Mouse (Mus musculus): Measurements from ENCODE around the gene Tekt1.
"Not testable (repeated sequence)": the region's sequence is repeated elsewhere in the genome, so short reads cannot be mapped to it uniquely, and the experiment has no call there.

The Tekt1 gene

DNA sequence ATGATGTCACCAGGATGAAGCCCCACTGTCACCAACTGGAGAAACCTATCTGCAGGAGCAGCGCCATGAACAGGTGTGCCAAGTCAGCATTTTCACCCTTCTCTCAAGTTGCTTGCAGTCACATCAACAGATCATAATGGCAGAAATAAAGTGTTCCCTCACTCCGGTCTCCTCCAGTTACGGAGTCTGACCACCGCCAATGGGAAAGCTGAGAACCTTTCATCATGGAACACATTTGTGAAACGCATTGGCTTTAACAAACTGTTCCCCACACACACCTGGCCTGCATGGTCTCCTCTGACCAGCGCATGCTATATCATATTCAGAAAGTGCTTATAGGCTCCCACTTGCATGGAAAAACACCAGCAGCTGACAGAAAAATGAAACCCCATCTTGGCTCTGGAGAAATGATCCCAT, 25.9 kb upstream of the Tekt1 start:
- DNase-seq: no peak

DNA sequence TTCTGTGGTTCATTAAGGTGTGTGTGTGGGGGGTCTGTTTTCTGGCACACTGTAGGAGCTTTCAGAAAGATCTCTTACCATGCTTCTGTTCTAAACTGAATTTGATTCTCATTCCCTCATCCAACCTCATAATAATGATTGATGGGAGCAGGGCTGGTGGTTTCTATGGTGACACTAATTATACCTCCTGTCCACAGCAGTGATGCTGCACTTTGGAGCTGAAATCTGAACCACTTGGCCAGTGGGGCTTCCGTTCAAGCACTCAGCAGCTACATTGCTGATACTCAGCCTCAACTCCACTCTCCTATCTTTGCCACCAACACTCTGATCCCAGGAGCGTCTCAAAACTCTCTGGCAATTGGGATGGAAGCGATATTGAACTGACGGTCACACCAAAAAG, 17.1 kb upstream of the Tekt1 start:
- DNase-seq: no peak

DNA sequence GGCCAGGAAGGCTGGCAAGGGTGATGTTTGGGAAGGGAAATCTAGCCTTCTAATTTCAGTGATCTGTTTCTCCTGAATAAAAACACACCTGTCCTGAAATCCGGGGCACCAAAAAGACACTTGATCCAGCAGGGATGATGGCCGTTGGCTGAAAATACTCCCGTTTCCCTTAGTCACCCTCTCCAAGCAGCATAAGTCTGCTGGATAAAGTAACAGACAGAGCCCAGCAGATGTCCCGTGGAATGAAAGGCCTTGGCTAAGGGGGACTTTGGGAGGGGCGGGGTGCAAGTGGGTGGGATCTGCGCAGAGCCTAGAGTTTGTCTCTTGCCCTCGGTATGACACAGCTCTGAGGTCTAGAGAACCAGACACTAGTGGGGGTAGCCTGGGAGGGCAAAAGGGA, 16.0 kb upstream of the Tekt1 start:
- no peak for DNase-seq

DNA sequence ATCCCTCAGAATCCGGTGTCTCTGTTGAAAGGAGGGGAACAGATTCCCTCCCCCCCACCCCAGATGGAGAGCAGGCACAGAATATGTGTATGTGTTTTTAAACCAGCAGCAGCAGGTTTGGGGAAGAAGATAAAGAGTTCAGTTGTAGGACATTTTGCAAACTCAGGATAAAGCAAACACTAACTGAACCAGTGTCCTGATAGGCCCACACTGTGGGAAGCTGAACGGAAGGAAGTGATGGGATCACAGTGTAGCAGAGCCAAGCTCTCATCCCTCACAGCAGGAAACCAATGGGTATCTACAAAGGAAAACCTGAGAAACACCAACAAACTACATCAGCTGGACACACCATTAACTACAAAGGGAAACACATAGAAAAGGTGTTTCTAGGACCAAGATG, 14.3 kb upstream of the Tekt1 start:
- no peak for DNase-seq

DNA sequence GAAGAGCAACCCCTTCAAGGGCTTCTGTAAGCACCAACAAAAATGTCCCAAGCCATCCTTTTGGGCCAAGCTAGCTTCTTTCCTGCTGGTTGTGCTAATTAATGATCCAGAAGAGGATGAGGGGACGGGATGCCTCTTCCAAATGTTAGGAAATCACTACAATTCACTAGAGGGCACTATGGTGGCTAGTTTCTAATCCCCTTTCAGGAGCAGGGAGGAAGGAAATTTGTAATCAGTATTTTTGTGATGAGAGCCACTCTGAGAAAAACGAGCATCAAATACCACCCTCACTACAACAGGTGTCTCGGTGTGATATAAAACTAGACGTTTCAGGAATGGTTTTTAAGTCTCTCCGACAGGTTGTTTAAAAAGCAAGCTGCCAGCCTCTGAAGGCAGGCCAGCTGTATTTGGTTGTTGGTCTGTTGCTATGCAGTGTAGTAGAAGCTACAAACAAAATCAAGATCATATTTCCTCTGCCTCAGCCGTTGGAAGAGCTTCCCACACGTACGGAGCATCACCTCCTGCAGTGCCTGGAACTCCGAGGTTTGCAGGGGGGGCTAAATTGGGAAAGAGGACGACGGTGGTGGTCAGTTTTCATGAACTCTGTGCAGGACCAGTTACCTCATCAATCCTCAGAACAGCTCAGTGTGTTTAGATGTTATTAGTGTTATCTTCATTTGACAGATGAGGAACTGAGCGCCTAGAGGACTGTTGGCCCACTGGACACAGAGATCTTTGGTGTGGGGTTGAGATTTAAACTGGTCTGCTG, 7.8 kb upstream of the Tekt1 start:
- DNase-seq: no peak

DNA sequence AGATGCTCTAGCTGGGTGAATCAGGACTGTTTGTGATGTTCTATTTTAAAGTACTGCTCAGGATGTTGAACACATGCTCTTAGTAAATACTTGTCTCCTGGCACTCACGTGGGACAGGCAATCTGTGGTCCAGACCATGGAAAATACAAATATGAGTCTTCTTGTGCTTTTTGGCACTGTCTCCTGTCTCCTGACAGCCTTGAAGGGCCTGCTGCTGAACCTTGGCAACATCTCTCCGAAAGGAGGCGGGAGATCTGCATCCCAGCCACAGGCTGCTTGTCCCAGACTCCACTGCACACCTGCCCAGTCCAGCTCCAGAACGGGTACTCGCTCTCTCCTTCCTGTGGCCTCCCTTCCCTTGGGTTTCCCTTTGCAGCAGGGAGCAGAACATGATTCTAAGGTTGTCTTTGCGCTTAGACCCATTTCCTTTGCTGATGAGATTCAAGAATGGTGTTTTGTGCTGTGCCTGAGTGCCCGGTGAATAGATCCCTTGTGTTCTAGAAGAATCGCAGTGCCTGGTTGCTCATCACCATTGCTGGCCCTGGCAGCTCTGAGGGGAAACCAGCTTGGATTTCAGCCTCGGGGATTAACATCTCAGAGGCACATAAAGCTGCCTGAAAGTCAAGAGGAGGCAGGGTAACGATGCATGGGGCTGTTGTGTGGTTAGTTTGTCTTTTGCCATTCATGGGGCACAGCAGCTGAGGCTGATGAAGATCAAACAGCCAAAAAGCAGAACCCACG, 5.9 kb upstream of the Tekt1 start:
- no peak for DNase-seq

DNA sequence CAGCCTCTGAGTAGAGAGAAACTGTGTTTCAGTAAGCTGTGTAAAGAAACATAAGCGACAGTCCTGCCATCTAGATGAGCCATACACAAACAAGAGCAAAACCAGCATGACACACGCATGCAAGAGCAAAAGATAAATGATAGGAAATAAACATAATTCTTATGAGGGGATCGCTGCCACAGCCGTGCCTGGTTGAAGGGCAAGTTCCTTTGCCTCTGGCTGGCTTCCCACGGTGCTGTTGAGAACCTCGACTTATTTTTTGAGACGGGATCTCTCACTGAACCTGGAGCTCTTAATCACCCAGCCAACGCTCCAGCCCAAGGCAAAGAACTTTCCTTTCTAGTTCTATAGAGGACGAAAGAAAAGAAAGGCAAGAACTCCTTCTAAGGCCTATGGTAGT, 3.9 kb upstream of the Tekt1 start:
- DNase-seq: no peak

DNA sequence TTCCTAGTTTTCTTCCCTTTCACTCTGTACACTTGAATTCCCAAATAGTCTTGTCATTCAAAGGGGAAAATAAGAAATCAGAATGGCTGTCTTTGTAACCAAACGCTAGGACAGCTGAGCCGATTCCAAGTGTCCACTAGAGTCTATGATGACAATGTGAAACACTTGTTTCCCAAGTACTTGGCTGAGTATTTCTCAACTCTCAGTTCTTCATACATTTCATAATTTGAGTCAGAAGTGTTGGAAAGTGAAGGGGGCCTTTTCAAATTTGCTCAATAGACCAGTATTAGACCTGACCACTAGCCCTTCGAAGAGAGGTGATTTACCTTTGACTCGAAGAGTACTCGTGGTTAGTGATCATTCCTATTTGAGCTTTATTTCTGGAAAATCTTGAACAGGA, 2.3 kb upstream of the Tekt1 start:
- no peak for DNase-seq

DNA sequence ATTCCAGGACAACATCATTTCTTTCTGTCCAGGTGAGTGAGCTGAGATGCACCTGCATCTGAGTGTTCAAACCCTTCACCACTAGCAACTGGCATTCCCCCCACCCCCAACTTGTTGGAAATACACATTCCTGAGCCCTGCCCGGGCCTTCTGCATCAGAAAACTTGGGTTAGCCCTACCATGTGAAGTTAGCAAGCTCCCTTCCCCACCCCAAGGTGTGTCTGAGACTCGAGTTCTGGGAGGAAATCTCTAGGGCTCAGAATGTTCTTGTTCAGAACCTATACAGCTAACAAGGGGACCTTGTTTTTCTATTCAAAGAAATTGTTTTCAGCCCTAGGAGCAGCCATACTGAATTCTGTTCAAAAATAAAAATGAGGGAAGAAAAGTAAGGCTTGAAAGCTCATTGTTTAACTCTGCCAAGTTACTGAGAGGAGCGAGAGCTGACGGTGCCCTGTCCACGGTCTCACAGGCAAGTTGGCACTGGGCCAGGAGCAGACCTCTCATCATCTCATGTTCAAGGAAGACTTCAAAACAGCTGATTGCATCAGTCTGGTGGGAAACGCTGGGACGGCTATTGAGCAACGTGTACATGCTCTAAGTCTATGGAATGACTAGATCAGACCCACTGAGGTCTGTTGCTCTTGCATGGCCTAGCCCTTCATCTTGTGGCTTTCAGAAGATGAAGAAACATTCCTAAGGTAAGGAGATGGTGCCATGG, 1.4 kb upstream of the Tekt1 start:
- DNase-seq: peak; percentile 21

DNA sequence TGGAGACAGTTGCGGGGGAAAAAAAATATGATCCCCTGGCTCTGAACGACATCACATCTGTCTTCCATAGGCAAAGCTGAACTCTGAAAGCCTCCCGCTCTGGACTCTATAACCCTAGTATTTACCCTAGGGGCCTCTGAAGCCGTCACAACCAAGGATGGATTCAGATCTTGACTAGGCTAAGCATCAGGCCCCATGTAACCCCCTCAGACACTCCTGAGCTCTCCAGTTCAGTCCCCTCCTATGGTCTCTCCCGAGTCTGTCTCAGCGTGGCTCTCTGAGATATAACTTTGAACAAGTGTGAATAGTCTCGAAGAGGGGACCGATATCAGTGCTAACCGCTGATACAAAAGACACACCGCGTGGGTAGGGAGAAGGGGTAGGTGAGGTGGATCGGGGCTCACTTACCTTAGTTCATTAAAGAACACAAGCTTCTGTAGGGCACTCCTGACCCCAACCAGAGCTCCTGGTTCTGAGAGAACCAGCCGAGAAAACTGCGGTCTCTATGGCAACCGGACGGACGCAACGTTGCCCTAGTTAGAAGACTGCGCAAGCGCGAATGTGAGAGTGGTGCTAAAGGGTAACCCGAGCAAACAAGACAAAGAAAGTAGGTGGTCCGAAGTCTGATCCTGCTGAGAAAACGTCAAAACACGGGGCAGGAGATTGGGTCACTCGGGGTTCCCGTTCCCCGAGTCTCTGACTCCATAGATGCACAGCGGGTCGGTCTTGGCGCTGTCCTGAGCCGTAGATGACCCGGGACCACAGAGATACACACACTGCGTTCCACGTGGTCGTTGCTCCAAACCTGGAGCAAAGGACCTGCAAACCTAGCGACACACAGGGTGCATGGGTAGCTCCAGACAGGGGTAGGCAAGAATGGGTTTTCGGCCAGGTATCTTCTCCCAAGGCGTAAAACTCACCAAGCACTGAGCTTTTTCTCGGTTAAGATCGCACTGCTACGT, 576 bp downstream of the Tekt1 start:
- peak; percentile 77 for DNase-seq

DNA sequence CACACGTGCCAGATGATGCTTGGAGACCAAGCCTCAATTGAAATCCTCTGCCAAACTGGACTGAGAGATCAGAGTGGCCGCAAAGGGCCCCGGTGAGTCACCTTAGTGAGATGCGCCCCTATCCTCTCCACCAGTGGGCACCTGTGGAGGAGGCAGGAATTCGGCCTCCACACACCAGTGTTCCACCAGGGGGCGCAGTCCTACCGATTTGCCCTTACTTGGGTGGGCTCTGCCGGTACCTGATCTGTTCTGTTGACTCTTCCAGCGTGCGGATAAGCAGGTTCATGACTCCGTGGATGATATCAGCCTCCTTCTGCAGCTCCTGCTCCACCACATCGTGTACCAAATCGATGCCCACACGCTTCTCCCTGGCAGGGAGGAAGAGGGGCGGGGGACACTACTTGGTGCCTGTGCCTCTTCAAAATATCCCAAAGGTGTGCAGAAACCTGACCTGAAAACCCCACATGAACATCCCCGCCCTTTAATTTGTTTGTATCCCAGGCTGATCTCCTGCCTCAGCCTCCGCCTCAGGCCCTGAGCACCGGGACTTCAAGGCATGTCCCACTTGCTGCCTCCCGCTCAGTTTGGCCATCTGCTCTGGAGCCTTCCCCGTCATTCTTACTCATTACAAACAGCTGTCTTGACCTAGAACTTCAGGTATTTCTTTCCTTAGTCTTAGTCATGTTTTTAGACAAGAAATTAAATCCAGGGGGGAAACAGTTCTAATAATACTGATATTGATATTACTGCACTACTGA, 7.1 kb downstream of the Tekt1 start:
- DNase-seq: peak; percentile 80

DNA sequence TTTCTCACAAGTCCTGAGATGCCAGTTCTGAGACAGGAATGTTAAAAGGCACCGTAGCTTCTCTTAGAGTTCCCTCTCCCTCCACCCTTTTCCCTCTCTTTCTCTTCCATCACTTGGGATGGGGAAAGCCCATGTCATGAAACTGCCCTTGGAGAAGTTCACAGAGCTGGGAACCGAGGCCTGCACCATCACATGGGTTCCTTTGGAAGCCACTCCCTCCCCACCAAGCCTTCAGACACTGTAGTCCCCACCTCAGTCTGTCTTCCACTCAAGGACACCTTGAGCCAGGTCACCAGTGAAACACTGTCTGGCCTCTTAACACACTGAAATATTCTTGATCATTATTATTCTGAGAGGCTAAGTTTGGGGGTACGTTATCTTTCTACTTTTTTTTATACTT, 9.1 kb downstream of the Tekt1 start:
- no peak for DNase-seq

DNA sequence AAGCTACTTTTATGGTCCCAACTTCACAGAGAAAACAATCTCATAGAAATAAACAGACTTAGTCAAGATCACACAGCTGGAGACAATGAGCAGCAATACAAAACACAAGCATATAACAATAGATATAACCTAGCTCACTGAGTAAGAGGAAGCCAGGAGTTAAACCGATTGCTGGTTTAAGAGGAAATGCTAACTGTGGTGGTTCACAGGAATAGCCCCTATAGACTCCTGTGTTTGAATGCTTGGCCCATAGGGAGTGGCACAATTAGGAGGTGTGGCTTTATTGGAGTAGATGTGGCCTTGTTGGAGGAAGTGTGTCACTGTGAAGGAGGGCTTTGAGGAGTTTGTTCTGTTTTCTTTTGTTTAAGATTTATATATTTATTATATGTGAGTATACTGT, 10.0 kb downstream of the Tekt1 start:
- no peak for DNase-seq

DNA sequence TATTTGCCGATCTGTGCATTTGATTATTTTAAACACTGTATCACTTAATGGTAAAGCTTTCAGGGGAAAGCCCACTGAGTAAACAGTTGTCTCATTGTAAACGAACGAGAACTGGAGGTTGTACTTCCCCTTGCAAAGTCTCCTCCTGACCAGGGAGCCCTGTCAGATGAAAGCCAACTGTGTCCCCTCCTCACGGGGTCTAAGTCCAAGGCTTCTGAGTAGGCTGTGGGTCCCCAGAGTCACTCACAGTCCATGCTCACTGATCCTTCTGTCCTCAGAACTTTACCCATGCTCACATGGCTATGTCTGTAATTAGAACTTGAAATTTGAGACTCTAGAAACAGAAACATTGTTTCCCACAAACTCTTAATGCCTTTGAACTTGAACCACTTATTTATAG, 12.6 kb downstream of the Tekt1 start:
- DNase-seq: no peak

DNA sequence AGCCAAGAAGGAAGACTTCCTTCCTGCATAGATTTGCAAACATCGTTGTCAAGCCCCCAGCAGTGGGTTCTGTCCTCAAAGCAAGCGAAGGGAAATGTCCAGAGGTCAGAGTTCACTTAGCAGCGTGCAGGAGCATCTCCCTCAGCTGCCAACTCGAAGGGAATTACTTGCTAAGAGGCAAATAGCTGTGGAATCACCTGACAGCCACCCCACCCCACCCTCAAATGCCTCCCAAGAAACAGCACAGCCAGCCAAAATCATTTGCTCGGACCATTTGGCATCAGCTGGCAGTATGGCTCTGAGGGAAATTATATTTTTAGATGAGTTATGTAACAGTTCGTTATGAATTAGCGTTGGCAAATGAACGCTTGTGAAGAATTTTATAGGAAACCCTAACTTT, 13.2 kb downstream of the Tekt1 start:
- DNase-seq: no peak

DNA sequence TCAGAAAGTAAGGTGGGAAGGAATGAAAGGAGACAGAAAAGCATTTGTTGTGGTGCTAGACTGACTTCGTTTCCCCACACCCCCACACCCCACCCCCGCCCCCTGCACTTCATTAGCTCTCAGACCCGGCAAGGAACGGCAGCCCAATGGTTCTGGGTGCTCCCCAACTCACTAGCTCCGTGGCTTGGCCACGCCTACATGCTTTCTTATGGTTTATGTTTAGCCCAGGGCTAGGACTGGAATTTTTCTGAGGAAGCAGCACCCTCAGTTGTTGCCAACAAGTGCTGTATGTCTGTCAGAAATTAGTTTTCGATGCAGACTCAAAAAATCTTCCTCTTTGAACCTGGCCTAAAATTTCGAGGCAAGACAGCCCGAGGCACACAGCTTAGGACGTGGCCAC, 13.7 kb downstream of the Tekt1 start:
- no peak for DNase-seq

DNA sequence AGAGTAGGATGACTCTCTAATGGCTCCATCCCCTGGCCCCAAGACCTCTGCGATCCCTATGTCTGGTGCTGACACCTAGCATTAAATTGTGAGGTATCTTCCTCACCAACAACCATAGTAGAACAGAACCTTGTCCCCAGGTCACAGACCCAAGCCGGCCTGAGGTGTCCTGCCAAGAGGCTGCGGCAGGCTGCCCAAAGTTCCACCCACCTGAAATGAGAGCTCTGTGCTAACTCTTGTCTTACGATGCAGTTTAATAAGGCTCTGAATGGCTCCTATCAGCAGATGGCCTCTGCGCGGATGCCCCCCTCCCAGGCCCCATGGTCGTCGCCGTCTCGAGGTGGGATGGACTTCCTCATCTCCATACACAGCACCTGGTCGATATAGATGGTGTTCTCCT, 17.8 kb downstream of the Tekt1 start:
- no peak for DNase-seq

DNA sequence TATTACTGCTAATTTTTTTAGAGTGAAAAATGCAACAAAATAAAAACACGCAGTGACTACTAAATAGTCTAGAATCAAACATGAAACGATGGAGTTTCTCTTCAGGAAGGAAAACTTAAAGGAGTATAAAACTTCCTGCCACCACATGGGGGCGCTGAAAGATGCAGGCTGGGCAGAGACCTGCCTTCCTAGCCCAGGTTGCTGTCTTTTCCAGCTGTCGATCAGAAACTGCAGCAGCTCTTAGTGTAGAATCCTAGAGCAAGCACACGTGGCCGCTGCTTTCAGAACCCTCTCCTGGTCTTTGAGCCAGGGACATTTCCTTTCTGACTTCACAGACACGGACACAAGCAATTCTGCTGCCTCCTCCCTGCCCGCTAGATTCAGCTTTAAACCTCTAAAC, 18.3 kb downstream of the Tekt1 start:
- DNase-seq: peak; percentile 71

DNA sequence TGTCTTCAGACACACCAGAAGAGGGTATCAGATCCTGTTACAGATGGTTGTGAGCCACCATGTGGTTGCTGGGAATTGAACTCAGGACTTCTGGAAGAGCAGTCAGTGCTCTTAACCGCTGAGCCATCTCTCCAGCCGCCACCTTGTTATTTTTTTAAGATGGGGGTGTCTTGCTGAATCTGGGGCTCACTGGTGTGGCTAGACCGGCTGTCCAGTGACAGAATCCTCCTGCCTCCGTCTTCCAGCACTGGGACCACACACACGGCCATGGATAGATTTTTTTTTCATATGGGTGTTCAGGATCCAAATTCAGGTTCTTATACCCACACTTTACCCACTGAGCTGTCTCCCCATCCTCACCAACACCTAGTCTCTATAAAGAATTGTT, 19.0 kb downstream of the Tekt1 start:
- not testable (repeated sequence) for DNase-seq

DNA sequence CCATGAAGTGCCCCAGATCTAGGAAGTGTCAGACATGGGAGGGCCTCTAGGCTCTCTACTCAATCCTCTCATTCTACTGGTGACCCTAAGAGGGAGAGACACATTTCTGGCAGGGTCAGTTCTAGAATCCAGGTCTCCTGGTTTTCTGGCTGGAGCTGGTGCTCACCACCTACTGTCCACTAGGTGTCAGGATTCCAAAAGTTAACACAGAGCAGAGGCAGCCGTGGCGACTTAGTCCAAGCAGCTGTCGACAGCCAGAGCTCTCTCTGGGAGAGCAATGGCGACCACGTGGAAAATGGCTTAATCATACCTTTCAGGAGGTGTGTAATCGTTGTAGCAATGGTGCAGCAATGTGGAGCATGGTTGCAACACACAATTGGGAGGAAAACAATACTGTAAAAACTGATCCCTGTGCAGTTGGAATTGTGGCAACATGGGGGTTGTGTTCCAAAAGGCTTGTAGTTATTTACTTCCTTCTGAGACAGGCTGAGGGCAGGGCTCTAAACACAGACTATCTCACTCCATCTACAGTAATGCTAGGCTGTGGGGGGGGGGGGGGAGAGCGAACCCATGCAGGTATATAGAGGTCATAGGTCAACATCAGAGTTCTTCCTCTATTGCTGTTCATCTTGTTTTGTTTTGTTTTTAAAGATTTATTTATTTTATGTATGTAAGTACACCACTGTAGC, 19.5 kb downstream of the Tekt1 start:
- peak; percentile 56 for DNase-seq

DNA sequence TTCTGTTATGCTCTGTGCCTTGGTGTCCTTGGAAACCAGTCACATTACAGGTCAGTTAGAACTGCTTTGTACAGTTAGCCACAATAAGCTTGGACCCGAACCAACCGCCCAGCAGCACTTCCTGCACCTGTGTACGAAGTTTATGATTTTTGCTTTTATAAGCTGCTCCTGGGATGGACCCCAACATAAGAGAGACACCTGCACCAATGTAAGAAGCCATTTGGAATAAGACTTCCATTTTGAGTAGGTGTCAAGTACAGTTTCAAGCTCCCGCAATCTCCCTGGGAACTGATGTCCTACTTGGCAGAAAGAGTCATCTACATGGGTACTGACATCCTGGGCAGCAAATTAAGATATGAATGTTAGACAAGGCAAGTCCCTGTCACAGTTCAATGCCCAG, 22.5 kb downstream of the Tekt1 start:
- no peak for DNase-seq
